Mouse (Mus musculus): ENCODE measurements around the gene Gcnt1. TPM values are rescaled to one million over a fixed set of nuclear protein-coding genes. Genes with fewer than 3 reads are reported as not detected.

Gene Gcnt1
- polyA plus RNA-seq, 1 experiment, result 0.14 TPM

- H3K4me3 ChIP-seq (replicated peaks), result no peak overlapping the region
These were observed 52.9 kb downstream of the Gcnt1 start for GRCm38 (mm10) chr19:17319770-17320169.

GRCm38 (mm10) chr19:17318733-17319132, 53.9 kb downstream of the Gcnt1 start:
- H3K36me3 ChIP-seq (ENCODE audit: control insufficient read depth), result peaks cover 4% of the 10 kb centered on the region
- H3K9me3 ChIP-seq (ENCODE audit: control insufficient read depth, low read length), result no peaks in the 10 kb centered on the region
- H3K27me3 ChIP-seq (ENCODE audit: control insufficient read depth), result no peaks in the 10 kb centered on the region
- H3K4me3 ChIP-seq (replicated peaks), result no peak overlapping the region
- peaks cover 28% of the 10 kb centered on the region for H3K4me1 ChIP-seq (ENCODE audit: control insufficient read depth)
- no peak for TF ChIP-seq GATA1 (IDR thresholded peaks at IDR 0.05; ENCODE audit: low read length)
- no peak for TF ChIP-seq TAL1 (IDR thresholded peaks at IDR 0.05; ENCODE audit: low read length)

More at GRCm38 (mm10) chr19:17319770-17320169, 52.9 kb downstream of the Gcnt1 start:
- Histone ChIP-seq H3K36me3 (ENCODE audit: control insufficient read depth) (peaks cover 8% of the 10 kb centered on the region), H3K9me3 (ENCODE audit: control insufficient read depth, low read length) (no peaks in the 10 kb centered on the region), H3K27me3 (ENCODE audit: control insufficient read depth) (no peaks in the 10 kb centered on the region), H3K4me1 (ENCODE audit: control insufficient read depth) (peaks cover 36% of the 10 kb centered on the region)
- TF ChIP-seq GATA1 (IDR thresholded peaks at IDR 0.05; ENCODE audit: low read length) (no peak), TAL1 (IDR thresholded peaks at IDR 0.05; ENCODE audit: low read length) (no peak)

DNA sequence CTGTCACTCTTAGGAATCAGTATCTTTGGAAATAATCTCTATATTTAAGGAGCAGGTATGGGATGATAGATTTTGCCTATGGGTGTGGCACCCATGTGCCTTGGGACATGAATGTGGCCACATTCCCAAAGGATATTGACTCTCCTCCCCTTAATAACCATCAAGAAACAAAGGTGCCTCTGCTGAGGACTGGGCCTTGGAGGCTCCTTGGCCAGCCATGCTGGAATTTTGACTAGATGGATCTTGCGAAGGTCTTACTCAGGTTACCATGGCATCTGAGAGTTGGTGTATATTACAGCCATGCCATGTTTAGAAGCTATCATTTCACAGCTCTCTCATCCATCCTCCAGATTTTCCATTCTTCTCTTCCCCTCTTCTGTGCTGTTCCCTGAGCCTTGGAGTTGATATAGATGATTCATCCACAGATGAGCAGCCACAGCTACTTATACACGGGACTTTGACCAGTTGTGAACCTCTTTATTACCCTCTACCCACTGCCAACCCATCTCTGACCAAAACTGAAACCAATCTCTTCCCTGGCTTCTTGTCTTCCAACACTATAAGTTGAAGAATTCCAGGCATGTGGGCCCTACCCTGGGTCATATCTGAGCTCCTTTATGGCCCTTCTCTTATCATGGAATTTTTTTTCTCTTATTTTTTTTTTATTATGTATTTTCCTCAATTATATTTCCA, 56.2 kb downstream of the Gcnt1 start:
- Histone ChIP-seq H3K9me3 (ENCODE audit: control insufficient read depth, low read length) (no peaks in the 10 kb centered on the region), H3K4me1 (ENCODE audit: control insufficient read depth) (peaks cover 17% of the 10 kb centered on the region), H3K36me3 (ENCODE audit: control insufficient read depth) (peaks cover 2% of the 10 kb centered on the region), H3K27me3 (ENCODE audit: control insufficient read depth) (no peaks in the 10 kb centered on the region), H3K4me3 (replicated peaks) (no peak overlapping the region)
- TF ChIP-seq TAL1 (IDR thresholded peaks at IDR 0.05; ENCODE audit: low read length) (no peak), GATA1 (IDR thresholded peaks at IDR 0.05; ENCODE audit: low read length) (no peak)

DNA sequence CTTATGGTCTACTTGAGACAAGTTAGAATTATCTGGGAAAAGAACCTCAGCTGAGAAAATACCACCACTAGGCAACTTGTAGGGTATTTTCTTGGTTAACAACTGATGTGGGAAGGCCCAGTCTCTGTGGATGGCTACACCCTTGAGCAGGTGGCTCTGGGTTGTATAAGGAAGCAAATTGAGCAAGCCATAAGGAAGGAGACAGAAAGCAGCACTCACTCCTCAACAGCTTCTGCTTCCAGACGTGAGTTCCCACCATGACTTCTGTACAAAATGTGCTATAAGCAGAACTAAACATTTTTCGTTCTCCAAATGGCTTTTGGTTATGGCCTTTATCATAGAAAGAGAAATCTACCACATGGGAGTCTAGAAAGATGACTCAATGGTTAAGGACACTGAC, 58.2 kb downstream of the Gcnt1 start:
- H3K9me3 ChIP-seq (ENCODE audit: control insufficient read depth, low read length), result no peaks in the 10 kb centered on the region

DNA sequence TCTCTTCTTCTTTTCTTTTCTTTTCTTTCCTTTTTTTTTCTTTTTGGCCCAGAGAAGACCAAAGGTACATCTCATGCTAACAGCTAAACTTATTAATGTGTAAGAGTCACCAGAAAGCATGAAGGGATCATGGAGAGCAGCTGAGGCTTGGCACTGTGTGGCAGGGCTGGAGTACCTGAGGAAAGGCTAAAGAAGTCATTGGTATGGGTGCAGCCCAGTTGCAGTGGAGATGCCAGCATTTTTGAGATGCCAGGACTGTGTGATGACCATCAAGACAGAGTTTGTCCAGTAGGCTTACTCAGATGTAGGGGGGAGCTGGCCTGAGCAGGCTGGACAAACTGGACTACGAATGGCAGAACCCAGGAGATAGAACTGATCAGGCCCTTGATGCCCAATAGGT, 58.9 kb downstream of the Gcnt1 start:
- Histone ChIP-seq H3K36me3 (ENCODE audit: control insufficient read depth) (no peaks in the 10 kb centered on the region), H3K9me3 (ENCODE audit: control insufficient read depth, low read length) (no peaks in the 10 kb centered on the region), H3K4me1 (ENCODE audit: control insufficient read depth) (peaks cover 10% of the 10 kb centered on the region), H3K4me3 (replicated peaks) (no peak overlapping the region), H3K27me3 (ENCODE audit: control insufficient read depth) (no peaks in the 10 kb centered on the region; the same call in 1 of the 2 replicates)
- TF ChIP-seq TAL1 (IDR thresholded peaks at IDR 0.05; ENCODE audit: low read length), result no peak
- no peak for TF ChIP-seq GATA1 (IDR thresholded peaks at IDR 0.05; ENCODE audit: low read length)

More for the DNA sequence above, 58.2 kb downstream of the Gcnt1 start:
- no peak overlapping the region for H3K4me3 ChIP-seq (replicated peaks)
- no peaks in the 10 kb centered on the region; the same call in 1 of the 2 replicates for H3K27me3 ChIP-seq (ENCODE audit: control insufficient read depth)
- H3K36me3 ChIP-seq (ENCODE audit: control insufficient read depth), result no peaks in the 10 kb centered on the region
- TF ChIP-seq TAL1 (IDR thresholded peaks at IDR 0.05; ENCODE audit: low read length) (no peak), GATA1 (IDR thresholded peaks at IDR 0.05; ENCODE audit: low read length) (no peak)
- H3K4me1 ChIP-seq (ENCODE audit: control insufficient read depth), result peaks cover 10% of the 10 kb centered on the region

DNA sequence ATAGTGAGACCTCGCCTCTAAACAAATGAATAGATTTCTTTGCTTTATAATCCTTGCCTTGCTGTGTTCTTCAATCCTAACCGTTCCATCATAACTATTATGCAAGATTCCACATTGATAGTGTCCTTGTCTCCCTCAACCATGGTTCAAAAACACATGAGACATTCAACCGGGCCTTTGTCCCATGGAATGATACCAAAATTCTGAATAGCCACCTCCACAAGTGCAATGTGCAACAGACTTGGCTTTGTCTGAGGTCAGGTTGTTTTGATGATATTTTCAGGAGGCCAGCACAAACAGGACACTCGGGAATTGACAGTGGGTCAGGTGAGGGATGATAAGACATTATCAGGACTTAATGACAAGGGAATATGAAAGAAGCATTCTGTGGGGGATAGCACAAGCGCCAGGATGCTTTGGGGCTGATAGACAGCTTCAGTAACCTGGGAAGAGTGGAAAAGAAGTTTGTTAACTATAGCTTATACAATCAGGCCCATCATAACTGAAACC, 59.9 kb downstream of the Gcnt1 start:
- no peaks in the 10 kb centered on the region for H3K36me3 ChIP-seq (ENCODE audit: control insufficient read depth)
- H3K9me3 ChIP-seq (ENCODE audit: control insufficient read depth, low read length), result no peaks in the 10 kb centered on the region
- no peak for TF ChIP-seq GATA1 (IDR thresholded peaks at IDR 0.05; ENCODE audit: low read length)
- TF ChIP-seq TAL1 (IDR thresholded peaks at IDR 0.05; ENCODE audit: low read length), result no peak
- H3K27me3 ChIP-seq (ENCODE audit: control insufficient read depth), result no peaks in the 10 kb centered on the region; the same call in 1 of the 2 replicates
- peaks cover 10% of the 10 kb centered on the region for H3K4me1 ChIP-seq (ENCODE audit: control insufficient read depth)
- no peak overlapping the region for H3K4me3 ChIP-seq (replicated peaks)

- Histone ChIP-seq H3K36me3 (ENCODE audit: control insufficient read depth) (no peaks in the 10 kb centered on the region), H3K27me3 (ENCODE audit: control insufficient read depth) (no peaks in the 10 kb centered on the region; the same call in 1 of the 2 replicates), H3K4me3 (replicated peaks) (no peak overlapping the region), H3K4me1 (ENCODE audit: control insufficient read depth) (peaks cover 10% of the 10 kb centered on the region), H3K9me3 (ENCODE audit: control insufficient read depth, low read length) (no peaks in the 10 kb centered on the region)
- no peak for TF ChIP-seq GATA1 (IDR thresholded peaks at IDR 0.05; ENCODE audit: low read length)
- no peak for TF ChIP-seq TAL1 (IDR thresholded peaks at IDR 0.05; ENCODE audit: low read length)
These were observed 61.1 kb downstream of the Gcnt1 start for GRCm38 (mm10) chr19:17311501-17311900.

GRCm38 (mm10) chr19:17311031-17311430, 61.6 kb downstream of the Gcnt1 start:
- no peaks in the 10 kb centered on the region for H3K36me3 ChIP-seq (ENCODE audit: control insufficient read depth)
- H3K4me3 ChIP-seq (replicated peaks), result no peak overlapping the region
- H3K27me3 ChIP-seq (ENCODE audit: control insufficient read depth), result no peaks in the 10 kb centered on the region; the same call in 1 of the 2 replicates
- H3K4me1 ChIP-seq (ENCODE audit: control insufficient read depth), result peaks cover 10% of the 10 kb centered on the region
- H3K9me3 ChIP-seq (ENCODE audit: control insufficient read depth, low read length), result no peaks in the 10 kb centered on the region
- TF ChIP-seq TAL1 (IDR thresholded peaks at IDR 0.05; ENCODE audit: low read length), result no peak
- no peak for TF ChIP-seq GATA1 (IDR thresholded peaks at IDR 0.05; ENCODE audit: low read length)

DNA sequence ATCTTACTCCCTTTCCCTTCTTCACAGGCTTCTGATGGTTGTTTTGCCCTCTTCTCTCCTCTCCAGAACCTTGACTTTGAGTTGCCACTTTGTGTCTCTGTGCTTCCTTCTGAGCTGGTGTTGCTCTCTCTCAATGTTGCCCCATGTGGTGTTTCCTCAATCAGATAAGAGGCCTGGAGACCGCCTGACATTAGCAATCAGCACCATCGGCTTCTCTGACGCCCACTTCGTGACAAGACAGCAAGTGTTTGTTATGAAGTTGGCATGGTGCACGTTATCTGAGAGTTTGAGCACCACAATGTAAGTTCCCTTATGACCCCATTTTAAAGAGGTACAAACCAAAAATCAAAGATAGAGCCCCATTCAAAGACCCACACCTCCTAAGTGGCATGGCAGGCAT, 76.6 kb downstream of the Gcnt1 start:
- TF ChIP-seq TAL1 (IDR thresholded peaks at IDR 0.05; ENCODE audit: low read length) (no peak), GATA1 (IDR thresholded peaks at IDR 0.05; ENCODE audit: low read length) (0 out of 2 replicates have a peak, but pooled peaks have one; percentile 27)

More for the DNA sequence above, 76.6 kb downstream of the Gcnt1 start:
- Histone ChIP-seq H3K4me3 (replicated peaks) (no peak overlapping the region), H3K9me3 (ENCODE audit: control insufficient read depth, low read length) (no peaks in the 10 kb centered on the region), H3K36me3 (ENCODE audit: control insufficient read depth) (no peaks in the 10 kb centered on the region), H3K4me1 (ENCODE audit: control insufficient read depth) (peaks cover 2% of the 10 kb centered on the region), H3K27me3 (ENCODE audit: control insufficient read depth) (no peaks in the 10 kb centered on the region)

All from erythroblast, embryonic 14.5 days (primary cell).